Comparison of ENCODE assay signal across 8 mouse cellular contexts in the genomic region with DNA sequence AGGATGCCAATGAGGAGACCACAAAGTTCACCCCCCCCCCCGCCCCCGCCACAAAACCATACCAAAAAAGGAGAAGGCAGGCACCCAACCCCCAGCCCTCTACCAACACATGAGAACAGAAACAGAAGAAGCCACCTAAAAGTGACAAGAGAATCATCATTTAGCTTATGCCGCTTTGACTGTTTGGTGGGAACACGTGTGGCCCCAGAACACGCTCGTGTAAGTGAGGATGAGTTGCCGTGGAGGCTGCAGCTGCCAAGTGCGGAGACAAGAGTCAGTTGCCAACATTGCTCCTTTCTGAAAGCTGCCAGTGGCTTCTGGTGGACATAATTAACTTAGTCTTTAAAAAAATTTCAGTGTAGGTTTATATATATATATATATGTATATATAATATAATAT. TPM values are rescaled to one million over a fixed set of nuclear protein-coding genes. Genes with fewer than 3 reads are reported as not detected.
"Had no signal": no experiment of that assay in that cellular context is flagged by ENCODE, and none has a peak within 500 bp of the region (broad histone marks: within the 10 kb centered on the region; RNA-seq: fewer than 3 reads in every experiment).

No protein-coding gene starts in this region.

- DNase-seq: kidney, adult 2 months; kidney, postnatal 10 days; lung, adult 18-20 months; lung, postnatal 10 days; lung, postnatal 4 days had no signal

RNA-seq across cellular contexts. Expression of a gene that starts 56.6 kb away (rescaled TPM):
- total RNA-seq: megakaryocyte progenitor cell, adult 5-6 weeks; megakaryocyte-erythroid progenitor cell, adult 5-6 weeks; monocyte, adult 5-6 weeks had no signal
